Mouse (Mus musculus) embryo, embryonic 10 days (tissue): ENCODE data around the gene Slc39a11.

Source experiments
- DNase-seq: peaks from one replicate; pipeline ENCODE4 v3.0.0-alpha.2; 2015; ENCODE audit warnings: low spot score

Gene Slc39a11

GRCm38 (mm10) chr11:113507716-113508480 is 142.0 kb downstream of the Slc39a11 start:
- no peak for DNase-seq

GRCm38 (mm10) chr11:113505551-113506160 is 144.2 kb downstream of the Slc39a11 start:
- DNase-seq: no peak

DNA sequence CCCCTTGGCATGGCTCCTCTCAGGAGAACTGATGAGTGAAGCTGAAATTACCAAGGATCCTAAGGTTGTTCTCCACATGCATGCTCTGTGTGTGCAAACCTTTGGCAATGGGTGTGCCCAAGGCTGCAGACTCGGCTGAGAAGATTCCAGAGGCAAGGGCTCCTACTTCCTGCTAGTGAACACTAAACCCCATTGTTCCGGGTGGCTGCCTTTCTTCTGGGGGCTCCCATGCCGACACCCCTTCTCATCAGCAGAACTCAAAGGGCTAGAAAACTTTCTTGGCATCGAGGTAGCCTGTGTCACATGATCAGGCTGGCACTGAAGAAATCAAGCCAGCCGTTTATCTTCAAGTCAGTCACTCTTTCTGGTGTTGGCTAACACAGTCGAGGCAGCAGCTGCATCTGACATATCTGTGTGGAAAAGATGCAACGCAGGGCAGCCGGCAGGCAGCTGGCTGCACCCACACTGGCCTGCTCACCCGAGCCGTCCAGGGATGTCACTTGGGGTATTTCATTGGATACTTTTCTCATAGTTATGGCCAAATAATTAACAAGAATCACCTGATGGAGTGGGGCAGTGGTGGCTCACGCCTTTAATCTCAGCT is 145.3 kb downstream of the Slc39a11 start:
- no peak for DNase-seq

DNA sequence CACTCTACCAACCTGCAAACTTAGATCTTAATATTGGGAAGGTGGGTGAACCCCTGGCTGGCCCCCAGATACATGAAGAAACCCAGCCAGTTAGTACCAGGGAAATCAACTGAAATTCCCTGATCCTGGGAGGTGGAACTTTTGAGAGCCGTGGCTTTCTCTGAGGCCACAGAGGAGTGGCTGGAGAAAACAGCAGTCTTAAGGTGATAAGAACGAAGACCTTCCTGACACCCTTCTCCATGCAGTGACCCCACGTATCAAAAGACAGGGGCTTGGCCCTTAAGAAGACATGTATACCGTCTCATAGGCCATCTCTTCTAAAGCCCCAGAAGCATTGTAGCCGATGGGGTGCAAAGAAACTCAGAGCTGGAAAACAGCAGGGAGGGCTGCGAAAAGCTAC is 146.9 kb downstream of the Slc39a11 start:
- no peak for DNase-seq

DNA sequence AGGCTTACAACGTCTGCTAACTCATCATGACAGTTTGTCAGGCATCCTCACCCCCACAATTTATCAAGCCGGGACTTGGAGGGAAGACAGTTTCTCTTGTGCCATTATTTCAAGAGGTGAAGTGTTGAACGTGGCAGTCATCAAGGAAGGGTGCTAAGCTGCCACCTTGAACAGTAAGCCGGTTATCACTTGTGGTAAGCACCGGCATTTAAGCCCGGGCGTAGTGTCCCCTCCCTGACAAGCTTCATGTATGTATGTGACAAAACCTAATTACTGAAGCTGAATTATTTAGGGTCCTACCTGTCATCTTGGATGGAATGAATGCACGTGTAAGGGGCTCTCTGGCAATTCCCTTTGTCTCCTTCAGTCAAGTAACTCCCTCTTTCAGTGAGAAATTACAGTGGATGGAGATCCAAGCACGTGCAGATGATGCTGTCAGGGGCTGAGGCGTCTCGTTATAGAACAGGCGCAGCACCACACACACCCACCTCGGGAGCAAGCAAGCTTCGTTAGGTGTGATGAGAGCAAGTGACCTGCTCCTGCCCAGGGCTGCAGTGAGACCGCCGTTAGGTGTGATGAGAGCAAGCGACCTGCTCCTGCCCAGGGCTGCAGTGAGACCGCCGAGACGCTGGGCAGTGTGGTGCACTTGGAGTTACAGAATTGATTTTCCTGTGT is 149.1 kb downstream of the Slc39a11 start:
- no peak for DNase-seq

- peak; percentile 50 for DNase-seq
Measured at GRCm38 (mm10) chr11:113498889-113499288, 151.0 kb downstream of the Slc39a11 start.

GRCm38 (mm10) chr11:113494021-113494546 is 155.8 kb downstream of the Slc39a11 start:
- DNase-seq: no peak

DNA sequence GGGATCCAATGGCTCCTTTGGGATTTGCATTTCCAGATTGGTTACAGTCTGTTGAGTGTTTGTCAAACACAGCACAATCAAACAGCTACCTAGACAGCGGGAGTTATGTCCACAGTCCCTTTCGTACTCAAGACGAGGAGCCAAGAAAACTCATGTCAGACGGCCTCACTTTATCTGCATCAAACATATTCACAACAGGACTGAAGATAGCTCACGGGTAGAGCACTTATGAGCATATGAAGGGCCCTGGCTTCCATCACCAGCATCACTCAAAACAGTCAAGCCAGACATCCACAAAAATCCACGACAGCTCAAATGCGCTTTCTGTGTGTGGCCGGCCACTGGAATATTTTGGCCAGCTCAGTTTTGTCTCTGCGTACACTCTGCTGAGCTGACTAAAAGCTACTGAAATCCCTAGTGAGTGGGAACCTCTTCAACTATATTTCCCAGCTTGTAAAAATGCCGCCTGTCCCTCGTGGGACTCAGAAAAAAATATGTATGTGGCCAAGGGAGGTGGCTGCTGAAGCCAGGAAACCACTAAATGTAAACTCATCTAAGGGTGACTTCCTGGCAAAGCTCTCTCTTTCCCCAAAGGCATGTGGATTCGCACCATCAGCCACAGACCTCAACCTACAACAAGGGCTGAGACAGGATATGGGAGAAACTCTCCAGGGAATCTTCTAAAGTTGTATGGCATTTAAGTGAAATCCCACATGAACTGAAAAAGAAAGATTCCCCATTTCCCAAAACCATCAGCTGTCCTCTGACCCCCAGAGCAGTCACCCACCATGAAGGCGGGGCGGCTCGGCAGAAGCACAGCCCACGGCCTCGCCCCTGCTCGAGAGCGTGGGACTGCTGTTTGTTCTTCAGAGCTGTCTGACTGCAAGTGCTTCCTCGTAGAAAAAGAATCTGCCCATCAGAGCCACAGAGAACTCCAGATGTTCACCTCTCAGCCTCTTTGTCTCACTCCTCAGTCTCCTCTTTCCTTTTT is 159.1 kb downstream of the Slc39a11 start:
- DNase-seq: no peak

GRCm38 (mm10) chr11:113487603-113488335 is 162.1 kb downstream of the Slc39a11 start:
- no peak for DNase-seq

DNA sequence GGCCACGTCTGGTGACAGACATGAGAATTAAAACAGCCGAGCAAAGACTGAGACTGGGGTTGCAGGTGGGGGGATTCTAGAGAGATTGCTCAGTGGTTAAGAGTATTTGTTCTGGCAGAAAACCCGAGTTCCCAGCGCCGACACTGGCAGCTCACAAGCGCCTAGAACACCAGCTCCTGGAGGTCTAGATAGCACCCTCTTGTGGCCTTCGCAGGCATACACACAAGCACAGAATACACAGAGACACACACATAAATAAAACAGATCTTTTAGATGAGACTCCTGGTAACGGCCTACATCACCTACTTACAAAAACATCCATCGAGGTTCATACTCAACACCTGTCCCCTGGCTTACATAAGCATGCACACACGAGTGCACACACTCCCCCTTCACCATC is 165.8 kb downstream of the Slc39a11 start:
- no peak for DNase-seq

GRCm38 (mm10) chr11:113477550-113477949 is 172.3 kb downstream of the Slc39a11 start:
- no peak for DNase-seq

GRCm38 (mm10) chr11:113476720-113477119 is 173.2 kb downstream of the Slc39a11 start:
- DNase-seq: no peak

DNA sequence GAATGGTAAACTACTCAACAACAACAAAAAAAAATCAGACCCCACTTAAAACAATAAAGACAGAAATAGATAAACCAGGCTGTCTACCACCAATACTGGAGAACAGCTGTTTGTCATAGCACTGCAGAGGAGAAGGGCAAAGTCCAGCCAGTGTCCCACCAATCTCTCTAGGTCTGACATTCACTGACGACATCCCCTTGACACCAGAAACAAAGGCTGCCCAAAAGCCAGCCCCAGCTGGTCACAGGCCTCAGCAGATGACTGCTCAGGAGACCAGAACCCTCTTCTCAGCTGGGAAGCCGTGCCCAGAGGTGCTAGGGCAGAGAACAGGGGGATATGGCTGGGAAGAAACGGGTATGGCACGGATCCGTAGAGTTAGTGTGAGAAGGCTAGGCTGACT is 174.4 kb downstream of the Slc39a11 start:
- DNase-seq: no peak

DNA sequence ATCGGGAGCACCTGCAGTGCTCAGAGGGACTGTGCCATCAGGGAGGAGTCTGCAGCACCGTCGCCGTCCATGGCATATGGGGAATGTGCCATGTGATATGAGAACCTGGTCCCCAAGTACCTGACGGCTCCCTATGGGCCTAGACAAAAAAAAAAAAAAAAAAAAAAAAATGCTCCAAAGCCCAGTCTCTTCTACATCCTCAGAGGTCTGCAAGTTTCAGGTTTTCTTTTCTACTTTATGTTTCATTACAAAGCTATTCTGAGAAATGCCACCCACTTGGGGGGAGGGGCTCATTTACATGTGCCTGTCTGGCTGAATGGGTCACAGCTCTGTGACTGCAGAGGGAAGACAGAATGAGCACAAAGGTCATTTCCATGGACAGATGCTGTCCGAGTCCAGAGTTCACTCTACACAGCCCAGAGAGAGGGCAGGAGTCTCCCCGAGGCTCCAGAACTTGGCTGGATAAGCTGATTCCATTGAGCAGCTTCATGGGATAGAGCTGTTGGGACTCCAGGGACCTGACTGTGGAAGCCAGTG is 175.8 kb downstream of the Slc39a11 start:
- peak; percentile 40 for DNase-seq

- no peak for DNase-seq
Measured at GRCm38 (mm10) chr11:113471936-113472335, 177.9 kb downstream of the Slc39a11 start.

DNA sequence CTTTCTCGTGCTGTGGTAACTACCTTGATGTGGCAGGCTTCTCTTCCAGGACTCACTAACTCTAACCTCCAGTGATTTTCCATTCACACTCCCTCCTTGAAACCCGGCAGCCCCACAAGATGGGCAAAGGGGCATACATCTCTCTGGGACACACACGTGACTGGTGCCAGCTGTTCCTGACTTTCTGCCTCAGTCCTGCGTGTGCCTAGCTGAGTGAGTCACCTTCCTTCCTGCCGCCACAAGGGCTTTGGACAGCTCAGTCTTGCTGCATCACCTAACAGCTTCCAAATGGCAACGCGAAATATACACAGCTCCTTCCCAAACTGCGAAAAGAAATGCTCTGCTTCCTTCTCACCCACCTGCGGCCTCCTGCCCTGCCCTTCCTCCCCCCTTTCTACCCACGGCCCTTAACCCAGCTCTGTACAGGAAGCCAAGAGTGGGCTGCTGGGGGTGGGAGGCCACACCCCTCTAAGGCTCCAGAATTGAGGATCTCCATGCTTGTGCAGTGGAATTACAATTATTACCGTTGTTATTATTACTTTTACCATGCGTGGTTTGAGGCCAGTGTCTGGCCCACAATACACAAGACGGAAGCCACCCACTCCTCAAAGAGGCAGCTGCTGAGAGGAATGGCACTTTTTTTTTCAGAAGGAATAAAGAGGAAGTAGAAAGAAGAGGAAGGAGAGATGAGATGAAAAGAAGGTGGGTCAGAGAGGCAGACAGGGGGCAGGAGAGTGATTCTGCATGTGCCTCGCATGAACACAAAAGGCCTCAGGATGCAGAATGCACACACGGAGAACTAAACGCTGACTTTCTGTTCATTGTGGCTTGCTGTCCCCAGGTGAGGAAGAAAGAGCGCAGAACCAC is 179.7 kb downstream of the Slc39a11 start:
- no peak for DNase-seq

GRCm38 (mm10) chr11:113468016-113468415 is 181.9 kb downstream of the Slc39a11 start:
- no peak for DNase-seq

GRCm38 (mm10) chr11:113467313-113467811 is 182.5 kb downstream of the Slc39a11 start:
- DNase-seq: no peak

DNA sequence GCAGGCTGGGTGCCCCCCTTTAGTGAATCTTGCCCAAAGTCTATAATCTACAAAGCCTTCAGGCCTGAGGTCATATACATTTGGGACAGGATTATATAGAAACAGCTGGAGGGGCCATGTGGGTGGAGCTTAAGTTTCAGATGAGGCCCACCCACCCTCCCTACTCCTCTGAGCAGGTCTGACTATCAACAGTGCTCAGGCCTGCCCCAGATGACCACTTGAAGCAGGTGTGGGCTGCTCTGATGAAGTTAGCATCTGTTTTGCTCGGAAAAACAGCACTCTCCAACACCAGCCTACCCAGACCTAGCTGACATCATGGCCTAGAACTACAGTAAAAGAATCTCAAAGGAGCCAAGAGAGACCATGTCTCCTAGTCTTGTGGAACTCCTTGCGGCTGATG is 189.8 kb downstream of the Slc39a11 start:
- DNase-seq: no peak
